Mouse (Mus musculus) neural tube, embryonic 11.5 days (tissue): ENCODE measurements around the gene Srxn1. TPM values are rescaled to one million over a fixed set of nuclear protein-coding genes. Genes with fewer than 3 reads are reported as not detected.

Experiments used
- ATAC-seq: fragments of 200-750 bp; cut with Nextera tagmentation; 2 replicates; pipeline ENCODE4 v1.8.0; 2017; ENCODE audit warnings: moderate number of reproducible peaks, mild to moderate bottlenecking, moderate TSS enrichment, moderate library complexity; ENCODE audit not compliant: insufficient read depth, low FRiP score, low TSS enrichment
- DNase-seq: peaks from one replicate; pipeline ENCODE4 v3.0.0-alpha.2; 2015; ENCODE audit warnings: low spot score
- H3K27ac ChIP-seq: fragments of 300-500 bp; sonication (generic); 2 replicates; pipeline ENCODE4 v1.5.1; 2014; ENCODE audit warnings: low read depth, mild to moderate bottlenecking, low read length
- H3K27me3 ChIP-seq: fragments of 300-500 bp; sonication (generic); 2 replicates; pipeline ENCODE4 v1.6.1; 2014; ENCODE audit warnings: mild to moderate bottlenecking, low read length, mixed read lengths; ENCODE audit not compliant: control insufficient read depth, insufficient read depth
- H3K36me3 ChIP-seq: fragments of 300-500 bp; sonication (generic); 2 replicates; pipeline ENCODE4 v1.6.1; 2014; ENCODE audit warnings: mild to moderate bottlenecking, low read length, moderate library complexity, mixed read lengths; ENCODE audit not compliant: control insufficient read depth, insufficient read depth
- H3K4me1 ChIP-seq: fragments of 300-500 bp; sonication (generic); 2 replicates; pipeline ENCODE4 v1.6.1; 2014; ENCODE audit warnings: low read length, mixed read lengths; ENCODE audit not compliant: control insufficient read depth, insufficient read depth
- H3K4me2 ChIP-seq: fragments of 300-500 bp; sonication (generic); 2 replicates; pipeline ENCODE4 v1.6.1; 2014; ENCODE audit warnings: low read depth, mild to moderate bottlenecking, moderate library complexity
- H3K4me3 ChIP-seq: fragments of 300-500 bp; sonication (generic); 2 replicates; pipeline ENCODE4 v1.5.1; 2014; ENCODE audit warnings: low read depth, low read length
- H3K9ac ChIP-seq: fragments of 300-500 bp; sonication (generic); 2 replicates; pipeline ENCODE4 v1.6.1; 2014; ENCODE audit warnings: mild to moderate bottlenecking, low read length
- H3K9me3 ChIP-seq: fragments of 300-500 bp; sonication (generic); 2 replicates; pipeline ENCODE4 v1.6.1; 2016; ENCODE audit warnings: low read length; ENCODE audit not compliant: control insufficient read depth
- WGBS: fragments of 180-500 bp; shearing (Covaris S2); extraction: QIAGEN DNeasy Blood & Tissue Kit; methylation state at CpG from one replicate; pipeline ENCODE4 v1.1.7; 2014; 5-methylcytosine and 5-hydroxymethylcytosine counted together
- polyA plus RNA-seq: library from polyadenylated mRNA; unstranded; fragments of >200 nt; fragmentation: Nextera tagmentation; extraction: Ambion mirVana; gene quantifications from 2 replicates; pipeline ENCODE4 v1.2.1, GENCODE M21; 2014

Srxn1 gene
- polyA plus RNA-seq, 1 experiment from 2014 or later: 18.8 TPM

- Histone ChIP-seq H3K9me3 (no peaks in the 10 kb centered on the region), H3K36me3 (no peaks in the 10 kb centered on the region), H3K27me3 (no peaks in the 10 kb centered on the region), H3K4me3 (no peak overlapping the region), H3K4me1 (peaks cover 31% of the 10 kb centered on the region), H3K27ac (no peak overlapping the region), H3K9ac (no peak overlapping the region), H3K4me2 (no peak overlapping the region)
- no peak for ATAC-seq
- WGBS: 86% methylated on average over 7 of the region's 7 CpGs
- DNase-seq: no peak
Measured at GRCm38 (mm10) chr2:152117694-152118093, 12.4 kb downstream of the Srxn1 start.

GRCm38 (mm10) chr2:152119228-152119865 is 14.0 kb downstream of the Srxn1 start:
- Histone ChIP-seq H3K4me3 (no peak overlapping the region), H3K4me1 (peaks cover 21% of the 10 kb centered on the region), H3K27ac (no peak overlapping the region), H3K27me3 (no peaks in the 10 kb centered on the region), H3K4me2 (no peak overlapping the region), H3K36me3 (no peaks in the 10 kb centered on the region), H3K9me3 (no peaks in the 10 kb centered on the region), H3K9ac (no peak overlapping the region)
- ATAC-seq (no peak), DNase-seq (no peak)
- WGBS: 53% methylated on average over 6 of the region's 6 CpGs

GRCm38 (mm10) chr2:152122896-152123295 is 17.6 kb downstream of the Srxn1 start:
- H3K27ac ChIP-seq: no peak overlapping the region
- no peak for DNase-seq
- H3K4me2 ChIP-seq: no peak overlapping the region
- peaks cover 4% of the 10 kb centered on the region; the same call in 1 of the 2 replicates for H3K4me1 ChIP-seq
- no peaks in the 10 kb centered on the region for H3K9me3 ChIP-seq
- H3K4me3 ChIP-seq: no peak overlapping the region
- ATAC-seq: no peak
- H3K27me3 ChIP-seq: no peaks in the 10 kb centered on the region
- no peak overlapping the region for H3K9ac ChIP-seq
- 78% methylated on average over 9 of the region's 9 CpGs for WGBS
- H3K36me3 ChIP-seq: no peaks in the 10 kb centered on the region

- ATAC-seq: no peak
- WGBS: 63% methylated on average over 2 of the region's 2 CpGs
- H3K4me1 ChIP-seq: no peaks in the 10 kb centered on the region
Measured at GRCm38 (mm10) chr2:152128597-152128996, 23.3 kb downstream of the Srxn1 start.

GRCm38 (mm10) chr2:152129778-152130177 is 24.5 kb downstream of the Srxn1 start:
- no peak overlapping the region for H3K4me2 ChIP-seq
- DNase-seq (no peak), ATAC-seq (no peak)
- H3K4me3 ChIP-seq: no peak overlapping the region
- H3K27me3 ChIP-seq: no peaks in the 10 kb centered on the region
- no peaks in the 10 kb centered on the region for H3K9me3 ChIP-seq
- WGBS: 87% methylated on average over 3 of the region's 3 CpGs
- H3K9ac ChIP-seq: no peak overlapping the region
- H3K4me1 ChIP-seq: no peaks in the 10 kb centered on the region
- no peaks in the 10 kb centered on the region for H3K36me3 ChIP-seq
- no peak overlapping the region for H3K27ac ChIP-seq

More at GRCm38 (mm10) chr2:152128597-152128996, 23.3 kb downstream of the Srxn1 start:
- Histone ChIP-seq H3K9me3 (no peaks in the 10 kb centered on the region), H3K4me2 (no peak overlapping the region), H3K4me3 (no peak overlapping the region), H3K27me3 (no peaks in the 10 kb centered on the region), H3K27ac (no peak overlapping the region), H3K36me3 (no peaks in the 10 kb centered on the region), H3K9ac (no peak overlapping the region)
- DNase-seq: no peak

GRCm38 (mm10) chr2:152132016-152132415 is 26.7 kb downstream of the Srxn1 start:
- ATAC-seq (no peak), DNase-seq (peak; percentile 17)
- Histone ChIP-seq H3K4me3 (no peak overlapping the region), H3K4me2 (no peak overlapping the region), H3K4me1 (no peaks in the 10 kb centered on the region), H3K36me3 (no peaks in the 10 kb centered on the region), H3K27ac (no peak overlapping the region), H3K9ac (no peak overlapping the region), H3K9me3 (no peaks in the 10 kb centered on the region), H3K27me3 (no peaks in the 10 kb centered on the region)
- WGBS: 42% methylated on average over 9 of the region's 9 CpGs

GRCm38 (mm10) chr2:152132691-152133090 is 27.4 kb downstream of the Srxn1 start:
- no peak overlapping the region for H3K4me2 ChIP-seq
- no peak for DNase-seq
- no peak for ATAC-seq
- no peaks in the 10 kb centered on the region for H3K27me3 ChIP-seq
- no peak overlapping the region for H3K27ac ChIP-seq
- H3K9me3 ChIP-seq: no peaks in the 10 kb centered on the region
- H3K9ac ChIP-seq: no peak overlapping the region
- WGBS: 78% methylated on average over 8 of the region's 8 CpGs
- no peak overlapping the region for H3K4me3 ChIP-seq
- no peaks in the 10 kb centered on the region for H3K36me3 ChIP-seq
- no peaks in the 10 kb centered on the region for H3K4me1 ChIP-seq

GRCm38 (mm10) chr2:152139191-152139987 is 34.1 kb downstream of the Srxn1 start:
- H3K27ac ChIP-seq: no peak overlapping the region
- no peaks in the 10 kb centered on the region for H3K9me3 ChIP-seq
- WGBS: 68% methylated on average over 10 of the region's 10 CpGs
- ATAC-seq (no peak), DNase-seq (no peak)
- H3K4me2 ChIP-seq: no peak overlapping the region
- H3K36me3 ChIP-seq: no peaks in the 10 kb centered on the region
- no peak overlapping the region for H3K4me3 ChIP-seq
- peaks cover 23% of the 10 kb centered on the region for H3K4me1 ChIP-seq
- H3K27me3 ChIP-seq: peaks cover 6% of the 10 kb centered on the region
- no peak overlapping the region for H3K9ac ChIP-seq

- Histone ChIP-seq H3K4me1 (peaks cover 30% of the 10 kb centered on the region), H3K4me2 (no peak overlapping the region), H3K9ac (no peak overlapping the region), H3K27me3 (peaks cover 12% of the 10 kb centered on the region), H3K9me3 (no peaks in the 10 kb centered on the region), H3K4me3 (no peak overlapping the region), H3K27ac (no peak overlapping the region), H3K36me3 (no peaks in the 10 kb centered on the region)
- 45% methylated on average over 11 of the region's 11 CpGs for WGBS
- DNase-seq (no peak), ATAC-seq (no peak)
Measured at GRCm38 (mm10) chr2:152140941-152141340, 35.6 kb downstream of the Srxn1 start.
